Mouse (Mus musculus): ENCODE results near the gene Nsun5.

GRCm38 (mm10) chr5:135362572-135362971 is 7.2 kb upstream of the Nsun5 start:
- TF ChIP-seq CTCF (IDR thresholded peaks at IDR 0.05; ENCODE audit: low read depth) (no peak), EP300 (IDR thresholded peaks at IDR 0.05; ENCODE audit: low read depth) (no peak)
